Mouse (Mus musculus) skeletal muscle tissue, adult 2 months (tissue): ENCODE measurements around the gene Slc38a3.
A peak's percentile ranks its signal among the peaks of the same experiment; 100 is the strongest.

ENCODE experiments used
- DNase-seq: peaks from one replicate; pipeline ENCODE4 v3.0.0-alpha.2; 2012; ENCODE audit warnings: low read depth, low spot score

The Slc38a3 gene

DNA sequence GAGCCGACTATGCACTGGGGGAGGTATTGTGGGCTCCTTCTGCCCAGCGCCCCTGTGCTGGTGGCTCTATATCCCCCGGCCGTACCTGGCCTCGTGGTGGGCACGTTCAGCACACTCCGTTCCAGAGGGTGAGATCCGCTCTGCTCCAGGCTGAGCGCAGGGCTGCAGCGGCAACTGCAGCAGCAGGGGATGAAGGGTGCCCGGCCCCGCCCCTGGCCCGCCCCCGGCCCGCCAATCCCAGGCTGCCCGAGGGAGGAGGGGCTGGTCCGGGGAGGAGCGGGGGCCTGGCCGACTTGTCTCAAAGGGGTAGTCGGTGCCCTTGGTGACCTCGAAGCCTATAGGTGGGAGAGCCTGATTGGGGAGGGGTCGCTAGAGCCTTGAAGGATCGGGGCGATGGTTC lies 2.1 kb downstream of the Slc38a3 start:
- DNase-seq, result peak; percentile 65

- DNase-seq, result peak; percentile 73
Observed at GRCm38 (mm10) chr9:107666751-107667205, 2.6 kb downstream of the Slc38a3 start.

DNA sequence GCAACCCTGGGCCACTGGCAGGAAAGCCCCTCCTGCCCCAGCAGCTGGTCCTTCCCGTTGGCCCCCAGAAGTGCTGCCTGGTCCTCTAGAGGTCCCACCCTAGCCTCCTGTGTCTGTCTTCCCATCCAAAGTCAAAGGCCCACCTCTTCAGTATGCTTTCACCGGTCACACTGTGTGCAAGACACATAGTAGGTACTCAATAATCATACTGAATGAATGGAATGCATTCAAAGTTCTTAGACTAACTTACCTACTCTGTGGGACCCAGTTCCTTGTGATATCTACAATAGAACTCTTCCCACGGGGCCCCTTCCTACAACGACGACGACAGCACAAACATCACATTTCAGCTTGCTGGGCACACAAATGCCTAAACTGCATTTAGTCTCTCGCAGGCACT lies 4.0 kb downstream of the Slc38a3 start:
- DNase-seq, result no peak

- no peak for DNase-seq
Observed at GRCm38 (mm10) chr9:107663525-107663924, 5.8 kb downstream of the Slc38a3 start.

- DNase-seq, result no peak
Observed at GRCm38 (mm10) chr9:107662342-107662741, 7.0 kb downstream of the Slc38a3 start.

- DNase-seq, result no peak
Observed at GRCm38 (mm10) chr9:107660777-107661176, 8.6 kb downstream of the Slc38a3 start.

DNA sequence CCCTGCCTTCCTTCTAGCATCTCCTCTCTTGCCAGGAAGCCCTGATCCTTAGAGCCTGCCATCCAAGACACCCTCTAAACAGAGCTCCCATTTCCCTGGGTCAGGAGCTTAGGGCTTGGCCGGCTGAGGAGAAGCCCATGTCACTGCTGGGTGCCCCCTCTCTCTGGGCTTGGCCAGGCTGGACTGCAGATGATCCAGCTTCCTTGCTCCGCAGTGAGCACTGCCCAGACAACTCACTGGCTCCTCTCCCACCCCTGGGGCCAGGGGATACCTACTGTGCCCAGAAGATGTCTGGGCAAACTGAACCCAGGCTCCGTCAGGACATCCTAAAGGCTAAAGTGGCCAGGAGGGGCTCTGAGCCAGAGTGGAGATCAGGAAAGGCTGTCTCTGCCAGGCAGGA lies 9.4 kb downstream of the Slc38a3 start:
- no peak for DNase-seq

DNA sequence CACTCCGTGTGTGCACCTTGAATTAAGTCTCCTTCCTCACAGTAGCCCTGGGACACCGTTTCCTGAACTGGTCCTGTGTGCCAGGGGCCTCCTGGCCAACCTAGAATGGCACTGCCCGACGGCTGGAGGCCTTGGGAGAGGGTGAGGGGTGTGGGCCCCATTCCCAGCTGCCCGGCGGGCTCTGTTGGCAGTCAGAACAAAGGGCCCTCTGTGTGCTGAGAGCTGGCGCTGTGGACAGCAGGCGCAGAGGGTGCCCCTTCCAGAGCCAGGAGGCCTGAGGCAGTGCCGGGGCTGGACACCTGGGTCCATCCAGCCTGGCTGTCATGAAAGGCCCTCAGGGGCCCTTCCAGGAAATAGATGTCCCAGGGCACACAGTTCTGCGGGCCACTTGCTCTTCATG lies 9.8 kb downstream of the Slc38a3 start:
- no peak for DNase-seq

DNA sequence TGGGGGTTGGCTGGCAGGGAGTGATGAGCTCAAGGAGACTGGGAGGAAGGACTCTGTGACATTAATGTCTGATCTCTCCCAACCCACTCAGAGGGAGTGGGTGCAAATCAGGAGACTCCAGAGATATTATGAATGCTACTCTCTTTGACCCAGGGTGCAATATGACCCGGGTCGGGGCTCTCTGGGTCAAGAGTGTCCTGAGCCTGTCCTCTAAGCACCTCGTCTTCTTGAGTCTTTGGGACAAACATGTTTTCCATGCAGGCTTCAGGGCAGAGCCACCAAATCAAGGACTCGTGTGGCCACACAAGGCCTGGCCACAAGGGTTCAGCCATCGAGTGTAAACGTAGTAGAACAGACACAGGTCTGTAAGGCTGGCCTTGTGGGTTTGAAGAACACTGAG lies 11.2 kb downstream of the Slc38a3 start:
- no peak for DNase-seq

DNA sequence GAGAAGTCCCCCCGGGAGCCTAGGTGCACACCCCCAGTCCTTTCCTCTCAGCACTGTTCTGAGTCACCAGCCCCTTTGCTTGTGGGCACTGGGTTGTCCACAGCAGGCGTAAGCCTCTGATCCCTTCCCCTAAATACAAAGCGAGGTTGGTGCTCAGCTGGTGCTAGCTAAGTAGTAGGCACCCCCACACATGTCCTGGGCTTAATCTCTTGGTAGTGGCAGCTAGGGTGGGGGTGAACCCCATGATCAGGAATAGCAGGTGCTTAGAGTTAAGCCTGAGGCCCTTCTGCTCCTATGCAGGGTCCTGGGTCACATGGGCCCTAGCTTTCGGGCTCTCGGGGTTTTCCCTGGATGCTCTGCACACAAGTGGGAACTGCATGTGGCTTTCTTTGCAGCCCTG lies 12.2 kb downstream of the Slc38a3 start:
- no peak for DNase-seq

- no peak for DNase-seq
Observed at GRCm38 (mm10) chr9:107654585-107654984, 14.7 kb downstream of the Slc38a3 start.

DNA sequence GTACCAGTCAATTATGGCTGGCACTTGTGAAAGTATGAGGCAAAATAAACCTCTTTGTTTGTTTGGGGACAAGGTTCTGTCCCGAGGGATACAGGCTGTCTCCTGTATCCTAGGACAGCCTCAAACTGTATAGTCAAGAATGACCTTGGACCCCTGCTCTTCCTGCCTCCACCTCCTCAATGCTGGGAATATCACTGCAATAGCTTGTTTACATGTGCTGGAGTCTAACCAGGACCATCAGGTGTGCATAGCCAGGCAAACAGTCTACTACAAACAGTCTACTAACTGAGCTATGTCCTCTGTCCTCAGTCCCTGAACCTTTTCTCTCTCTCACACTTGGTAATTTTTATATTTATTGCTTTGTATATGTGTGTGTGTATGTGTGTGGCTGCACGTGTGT lies 15.9 kb downstream of the Slc38a3 start:
- no peak for DNase-seq

DNA sequence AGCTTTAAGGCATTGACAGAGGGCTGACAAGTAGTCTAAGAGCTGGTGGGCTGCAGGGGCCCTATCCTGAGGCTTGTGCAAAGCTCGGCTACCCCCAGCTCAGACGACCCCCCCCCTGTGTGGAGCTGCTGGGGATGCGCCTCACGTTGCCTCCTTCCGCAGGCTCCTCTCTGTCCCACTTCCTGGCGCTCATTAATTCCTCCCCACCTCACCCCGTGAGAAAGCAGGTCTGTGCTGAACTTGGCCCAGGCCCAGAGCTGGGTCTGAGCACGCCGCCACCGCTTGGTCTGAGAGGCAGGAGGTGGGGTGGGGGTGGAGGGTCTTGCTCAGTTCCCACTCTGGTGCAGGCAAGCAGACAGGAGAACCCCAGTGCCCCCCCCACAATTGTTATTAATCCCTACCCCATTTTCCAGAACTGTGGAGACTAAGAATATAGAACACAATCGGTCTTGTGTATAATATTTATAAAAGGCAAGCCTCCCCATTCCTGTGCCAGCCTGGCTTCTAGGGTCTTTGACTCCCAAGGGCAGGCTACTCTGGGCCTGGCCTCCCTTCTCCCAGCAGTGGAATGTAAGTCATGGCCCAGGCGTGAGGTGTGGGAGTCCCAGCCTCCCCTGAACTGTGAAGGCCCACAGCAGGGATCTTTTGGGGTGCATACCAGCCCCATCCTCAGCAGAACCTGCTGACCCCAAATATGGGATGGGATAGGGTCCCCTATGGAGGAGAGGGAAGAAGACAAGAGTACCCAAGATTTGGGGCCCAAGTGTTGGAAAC lies 18.4 kb downstream of the Slc38a3 start:
- DNase-seq, result no peak

- DNase-seq, result no peak
Observed at GRCm38 (mm10) chr9:107650225-107650624, 19.1 kb downstream of the Slc38a3 start.

DNA sequence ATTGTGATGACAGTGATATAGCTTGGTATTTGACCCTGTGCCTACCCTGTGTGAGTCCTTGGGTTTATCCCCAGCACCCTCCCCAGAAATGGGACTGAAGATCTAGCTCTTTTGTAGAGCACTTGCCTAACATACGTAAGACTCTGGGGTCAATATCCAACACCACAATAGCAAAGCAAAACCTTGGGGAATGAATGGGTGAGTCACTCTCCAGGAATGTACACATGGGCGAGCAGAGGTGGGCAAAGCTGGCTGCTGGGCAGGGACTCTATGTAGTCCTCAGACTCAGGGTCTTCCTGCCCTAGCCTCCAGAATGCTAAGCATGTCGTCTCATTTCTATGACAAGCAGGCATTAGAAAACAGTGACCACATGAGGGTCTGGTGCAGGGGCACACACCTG lies 20.6 kb downstream of the Slc38a3 start:
- no peak for DNase-seq

GRCm38 (mm10) chr9:107646975-107647374 lies 22.4 kb downstream of the Slc38a3 start:
- no peak for DNase-seq

DNA sequence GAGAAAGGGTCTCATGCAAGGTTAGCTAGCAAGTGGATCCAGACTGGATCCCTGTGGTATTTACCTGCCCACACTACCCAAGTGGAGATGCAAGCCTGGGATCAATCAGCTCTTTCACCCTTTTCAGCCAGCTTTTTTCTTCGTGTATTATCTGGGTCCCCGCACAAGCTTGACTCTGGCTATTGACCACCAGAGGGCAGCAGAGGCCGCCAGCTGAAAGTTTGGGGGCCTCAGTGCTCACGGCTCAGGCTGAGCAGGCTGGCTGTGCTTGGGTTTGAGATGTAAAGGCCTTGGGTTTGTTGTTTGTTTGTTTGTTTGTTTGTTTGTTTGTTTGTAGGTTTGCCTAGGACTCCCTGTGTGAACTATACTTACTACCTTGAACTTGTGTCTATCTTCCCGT lies 23.8 kb downstream of the Slc38a3 start:
- no peak for DNase-seq

GRCm38 (mm10) chr9:107645153-107645510 lies 24.2 kb downstream of the Slc38a3 start:
- DNase-seq, result no peak

DNA sequence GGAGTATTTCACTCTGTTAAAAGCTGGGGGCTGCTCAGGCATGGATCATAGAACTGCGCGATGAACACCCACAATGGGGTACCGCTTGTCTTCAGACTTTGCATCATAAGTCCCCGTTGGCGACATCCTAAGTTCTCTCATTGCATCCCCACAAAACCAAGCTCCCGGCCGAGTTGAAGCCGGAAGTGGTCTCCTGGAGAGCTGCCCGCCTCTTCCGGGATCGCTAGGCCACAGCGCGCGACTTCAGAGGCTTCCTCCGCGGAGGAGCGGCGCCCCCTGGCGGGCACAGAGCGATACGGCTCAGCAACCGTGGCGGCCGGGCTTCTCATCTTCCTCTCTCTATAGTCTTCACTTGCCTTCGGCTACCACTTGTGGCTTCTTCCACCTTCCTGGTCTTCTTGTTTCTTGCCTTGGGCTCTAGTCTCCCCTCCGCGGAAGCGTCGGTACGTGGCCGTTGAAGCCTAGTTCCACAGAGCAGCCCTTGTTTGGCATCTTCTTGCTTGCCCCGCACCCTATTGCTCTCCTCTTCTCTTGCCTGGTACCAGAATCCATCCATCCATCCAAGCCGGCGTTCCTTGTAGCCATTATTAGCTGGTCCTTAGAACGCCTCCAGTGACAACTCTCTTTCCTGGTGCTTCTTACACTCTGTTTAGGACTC lies 24.7 kb downstream of the Slc38a3 start:
- peak; percentile 87 for DNase-seq

GRCm38 (mm10) chr9:107643544-107644214 lies 25.7 kb downstream of the Slc38a3 start:
- DNase-seq, result no peak

GRCm38 (mm10) chr9:107641666-107642065 lies 27.7 kb downstream of the Slc38a3 start:
- DNase-seq, result no peak

DNA sequence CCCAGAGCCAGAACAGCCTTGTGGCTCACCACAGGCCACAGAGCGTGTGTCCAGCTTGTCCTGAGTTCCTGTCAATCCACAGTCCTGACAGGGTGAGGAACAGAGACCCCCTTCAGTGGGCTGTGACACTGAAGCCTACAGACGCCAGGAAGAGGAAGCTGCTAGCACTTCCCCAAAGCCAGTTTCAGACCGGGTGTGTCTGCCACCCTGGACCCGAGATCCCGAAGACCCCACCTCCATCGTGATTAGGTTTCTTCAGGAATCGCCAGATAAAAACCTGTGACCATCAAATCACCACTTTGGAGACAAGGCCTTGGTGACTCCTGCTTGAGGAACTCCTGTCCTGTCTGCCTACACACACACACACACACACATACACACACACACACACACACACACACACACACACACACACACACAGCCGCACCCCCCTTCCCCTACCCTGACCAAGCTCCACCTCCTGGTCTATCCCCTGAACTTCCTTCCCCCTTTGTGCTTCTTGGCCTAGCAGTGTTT lies 29.0 kb downstream of the Slc38a3 start:
- no peak for DNase-seq

GRCm38 (mm10) chr9:107637070-107637469 lies 32.3 kb downstream of the Slc38a3 start:
- DNase-seq, result no peak
